In the genomic region with DNA sequence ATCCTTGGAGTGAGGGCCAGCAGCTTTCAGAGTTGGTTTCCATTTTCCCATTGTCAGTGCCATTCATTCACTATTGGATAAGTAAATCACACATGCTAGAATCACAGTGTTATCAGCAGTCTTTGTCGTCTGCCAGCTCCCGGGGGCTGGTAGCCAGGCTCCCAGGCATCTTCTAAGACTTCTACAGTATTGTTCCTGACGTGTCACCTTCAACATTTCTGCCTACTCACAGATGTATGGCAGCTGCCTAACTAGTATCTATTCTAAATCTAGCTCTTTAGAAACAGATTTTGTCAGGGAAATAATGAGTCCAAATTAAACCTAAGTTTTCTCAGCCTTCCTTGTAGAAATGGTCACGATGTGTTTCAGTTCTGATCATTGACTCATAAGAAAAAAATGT, we compare ENCODE assay signal across 6 mouse cellular contexts.
"Had no signal": no experiment of that assay in that cellular context is flagged by ENCODE, and none has a peak within 500 bp of the region (broad histone marks: within the 10 kb centered on the region; RNA-seq: fewer than 3 reads in every experiment).

No protein-coding gene starts in this region.

- DNase-seq: kidney, postnatal 14 days; lung, embryonic 14.5 days; lung, postnatal 10 days; lung, postnatal 4 days; midbrain, embryonic 14.5 days; thymus, postnatal 4 days had no signal
